Mouse (Mus musculus): ENCODE results near the gene Mapk6. TPM values are rescaled to one million over a fixed set of nuclear protein-coding genes. Genes with fewer than 3 reads are reported as not detected.

Mapk6 gene
- polyA plus RNA-seq, 1 experiment: 11.5 TPM

DNA sequence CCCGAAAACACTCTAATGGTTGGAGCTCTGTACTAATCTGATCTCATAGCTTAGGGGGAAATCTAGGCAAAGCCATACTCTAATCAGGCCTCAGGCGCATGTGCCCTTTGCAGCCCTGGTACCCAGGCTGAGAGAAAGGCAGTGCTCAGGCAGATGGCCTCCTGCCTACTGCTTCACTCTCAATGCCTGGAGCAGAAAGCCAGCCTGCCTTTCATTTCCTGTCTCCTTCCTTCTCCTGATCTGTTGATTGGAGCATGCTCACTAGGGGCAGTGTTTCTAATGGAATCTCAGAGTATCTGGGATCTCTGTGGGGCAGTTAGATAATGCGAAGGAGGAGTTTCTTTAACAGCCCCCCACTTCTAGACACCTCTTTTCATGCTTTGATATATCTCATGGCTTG is 90.4 kb downstream of the Mapk6 start:
- H3K4me1 ChIP-seq (ENCODE audit: control insufficient read depth, insufficient read depth, low read length): no peaks in the 10 kb centered on the region
- H3K4me3 ChIP-seq (ENCODE audit: insufficient read depth, low read depth, low read length): no peak overlapping the region
- DNase-seq: no peak
- H3K27me3 ChIP-seq (replicated peaks; ENCODE audit: control insufficient read depth, insufficient read depth, low read length): no peaks in the 10 kb centered on the region
- no peak for TF ChIP-seq CTCF (conservative IDR thresholded peaks at IDR 0.05; ENCODE audit: insufficient read depth, insufficient read length, low read depth, low read length)
- TF ChIP-seq POLR2A (IDR thresholded peaks at IDR 0.05; ENCODE audit: low read depth, low read length): no peak
- 93% methylated on average over 3 of the region's 3 CpGs for WGBS
- H3K27ac ChIP-seq (ENCODE audit: insufficient read depth, low read depth, low read length): no peak overlapping the region
- H3K36me3 ChIP-seq (ENCODE audit: control insufficient read depth, insufficient read depth, low read length): no peaks in the 10 kb centered on the region

Other genes with a start within 250 kb of the Mapk6 start
- 7.1 and 7.5 TPM in 2 replicates for gene Myo5c, start 178.0 kb downstream of the Mapk6 start, polyA plus RNA-seq (2012; rRNA removed)
- gene Gnb5, start 103.7 kb downstream of the Mapk6 start, polyA plus RNA-seq (2012; rRNA removed): 18.0 and 18.1 TPM in 2 replicates
- 0.06 TPM in 1 of 2 replicates, not detected in the other for gene Bcl2l10, start 62.2 kb downstream of the Mapk6 start, polyA plus RNA-seq (2012; rRNA removed)
- gene Leo1, start 31.5 kb upstream of the Mapk6 start, polyA plus RNA-seq (2012; rRNA removed): 2.5 and 3.3 TPM in 2 replicates
- gene Tmod3, start 149.7 kb upstream of the Mapk6 start, polyA plus RNA-seq (2012; rRNA removed): 16.7 and 20.1 TPM in 2 replicates
- gene Tmod2, start 201.3 kb upstream of the Mapk6 start, polyA plus RNA-seq (2012; rRNA removed): 0.27 and 0.38 TPM in 2 replicates
- 2.5 and 3.4 TPM in 2 replicates for gene Lysmd2, start 215.7 kb upstream of the Mapk6 start, polyA plus RNA-seq (2012; rRNA removed)